Mouse (Mus musculus) neural tube, embryonic 14.5 days (tissue): ENCODE measurements around the gene Slc43a1. TPM values are rescaled to one million over a fixed set of nuclear protein-coding genes. Genes with fewer than 3 reads are reported as not detected.
A peak's percentile ranks its signal among the peaks of the same experiment; 100 is the strongest.

Source experiments
- ATAC-seq: fragments of 200-750 bp; cut with Nextera tagmentation; 2 replicates; pipeline ENCODE4 v1.8.0; 2017; ENCODE audit warnings: low read depth, mild to moderate bottlenecking, moderate TSS enrichment, moderate library complexity
- H3K27ac ChIP-seq: fragments of 300-500 bp; sonication (generic); 2 replicates; pipeline ENCODE4 v1.5.1; 2014; ENCODE audit warnings: low read depth, mild to moderate bottlenecking, control low read depth, low read length, moderate library complexity, mixed read lengths
- H3K27me3 ChIP-seq: fragments of 300-500 bp; sonication (generic); 2 replicates; pipeline ENCODE4 v1.6.1; 2014; ENCODE audit warnings: low read length; ENCODE audit not compliant: control insufficient read depth, insufficient read depth
- H3K36me3 ChIP-seq: fragments of 300-500 bp; sonication (generic); 2 replicates; pipeline ENCODE4 v1.6.1; 2014; ENCODE audit warnings: low read length, mixed read lengths; ENCODE audit not compliant: control insufficient read depth, insufficient read depth
- H3K4me1 ChIP-seq: fragments of 300-500 bp; sonication (generic); 2 replicates; pipeline ENCODE4 v1.6.1; 2014; ENCODE audit warnings: low read length; ENCODE audit not compliant: control insufficient read depth, insufficient read depth
- H3K4me2 ChIP-seq: fragments of 300-500 bp; sonication (generic); 2 replicates; pipeline ENCODE4 v1.6.1; 2014; ENCODE audit warnings: mild to moderate bottlenecking, low read depth, low read length, control low read depth
- H3K4me3 ChIP-seq: fragments of 300-500 bp; sonication (generic); 2 replicates; pipeline ENCODE4 v1.5.1; 2014; ENCODE audit warnings: low read depth, low read length, control low read depth, mixed read lengths
- H3K9ac ChIP-seq: fragments of 300-500 bp; sonication (generic); replicated peaks from 2 replicates; pipeline ENCODE4 v1.6.1; 2014; ENCODE audit warnings: low read depth, mild to moderate bottlenecking, control low read depth, low read length, mixed read lengths
- H3K9me3 ChIP-seq: fragments of 300-500 bp; sonication (generic); 2 replicates; pipeline ENCODE4 v1.6.1; 2016; ENCODE audit warnings: low read length; ENCODE audit not compliant: control insufficient read depth
- WGBS: fragments of 180-500 bp; shearing (Covaris S2); extraction: QIAGEN DNeasy Blood & Tissue Kit; methylation state at CpG from one replicate; pipeline ENCODE4 v1.1.7; 2014; 5-methylcytosine and 5-hydroxymethylcytosine counted together
- polyA plus RNA-seq: library from polyadenylated mRNA; unstranded; fragments of >200 nt; fragmentation: Nextera tagmentation; extraction: Ambion mirVana; gene quantifications from 2 replicates; pipeline ENCODE4 v1.2.1, GENCODE M21; 2014

The Slc43a1 gene
- polyA plus RNA-seq = 0.63 and 1.8 TPM in 2 replicates

DNA sequence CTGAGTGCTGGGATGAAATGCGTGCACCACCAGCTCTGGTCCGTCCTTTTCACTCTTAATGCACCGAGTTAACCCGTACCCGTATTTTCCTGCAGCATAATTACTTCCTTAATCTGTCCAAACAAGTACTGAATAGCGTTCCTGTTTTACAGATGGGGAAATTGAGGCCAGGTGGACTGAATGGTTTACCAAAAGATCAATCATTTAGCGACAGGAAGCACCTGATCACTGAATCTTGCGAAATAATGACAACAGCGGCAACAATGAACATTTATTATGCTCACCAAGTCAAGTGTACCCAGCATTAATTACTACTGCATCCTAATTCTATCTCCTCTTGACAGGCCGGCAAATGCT is at the start of gene Slc43a1:
TSS of gene Slc43a1 (plus strand) at position 258 of the 357 bp plus-strand sequence.
- H3K4me3 ChIP-seq = peak within 1 kb of the TSS; percentile 48
- ATAC-seq = no peak
- H3K36me3 ChIP-seq = no peaks in the 10 kb centered on the region
- H3K4me1 ChIP-seq = peaks cover 15% of the 10 kb centered on the region
- H3K27ac ChIP-seq = no peak within 1 kb of the TSS
- peak within 1 kb of the TSS; percentile 25; the same call in 1 of the 2 replicates for H3K9ac ChIP-seq
- H3K27me3 ChIP-seq = peaks cover 27% of the 10 kb centered on the region; the same call in 1 of the 2 replicates
- no peaks in the 10 kb centered on the region for H3K9me3 ChIP-seq
- peak within 1 kb of the TSS; percentile 96 for H3K4me2 ChIP-seq
- WGBS = 17% methylated on average over 10 of the region's 10 CpGs

DNA sequence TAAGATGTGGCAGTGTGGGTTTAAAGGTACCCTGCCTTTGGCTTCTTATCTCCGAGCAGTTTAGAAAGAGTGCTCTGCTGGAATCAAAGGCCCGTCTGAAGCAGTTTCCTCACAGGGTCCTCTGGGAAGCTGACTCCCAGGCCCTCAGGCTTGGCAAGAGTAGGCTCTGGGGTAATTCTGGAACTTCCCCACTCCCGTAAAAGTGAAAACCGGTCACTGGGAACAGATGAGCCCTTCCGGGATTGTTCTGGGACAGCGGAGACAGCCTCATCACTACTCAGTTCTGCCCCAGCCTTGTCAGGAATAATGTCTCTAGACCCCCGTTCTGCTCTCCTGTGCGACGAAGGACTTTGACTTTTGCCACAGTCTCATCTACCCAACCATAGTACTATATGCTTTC is 48.2 kb upstream of the Slc43a1 start:
- no peak overlapping the region for H3K9ac ChIP-seq
- no peak overlapping the region for H3K4me3 ChIP-seq
- no peak for ATAC-seq
- no peaks in the 10 kb centered on the region for H3K9me3 ChIP-seq
- no peaks in the 10 kb centered on the region for H3K4me1 ChIP-seq
- no peak overlapping the region for H3K4me2 ChIP-seq
- no peaks in the 10 kb centered on the region for H3K27me3 ChIP-seq
- H3K36me3 ChIP-seq = no peaks in the 10 kb centered on the region
- H3K27ac ChIP-seq = no peak overlapping the region
- 51% methylated on average over 9 of the region's 9 CpGs for WGBS

DNA sequence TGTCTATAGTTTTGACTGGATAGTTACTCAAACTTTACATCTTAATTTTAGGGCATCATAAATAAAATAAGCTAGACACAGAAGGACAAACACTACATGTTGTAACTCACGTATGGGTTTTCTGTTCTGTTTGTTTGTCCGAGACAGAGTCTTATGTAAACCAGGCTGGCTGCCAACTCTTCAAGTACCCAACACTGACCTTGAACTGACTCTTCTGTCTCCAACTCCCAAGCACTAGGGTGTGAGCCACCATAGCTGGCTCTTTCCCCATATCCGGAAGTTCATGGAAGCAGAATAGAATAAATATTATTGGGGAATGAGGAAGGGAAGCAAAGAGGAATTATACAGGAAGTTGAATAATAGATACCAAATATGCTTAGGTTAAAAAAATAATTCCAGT is 46.1 kb upstream of the Slc43a1 start:
- no peaks in the 10 kb centered on the region for H3K4me1 ChIP-seq
- H3K4me3 ChIP-seq = no peak overlapping the region
- H3K27me3 ChIP-seq = no peaks in the 10 kb centered on the region
- no peaks in the 10 kb centered on the region for H3K9me3 ChIP-seq
- H3K9ac ChIP-seq = no peak overlapping the region
- H3K36me3 ChIP-seq = no peaks in the 10 kb centered on the region
- WGBS = 87% methylated on average over 3 of the region's 3 CpGs
- no peak overlapping the region for H3K4me2 ChIP-seq
- no peak for ATAC-seq
- H3K27ac ChIP-seq = no peak overlapping the region

DNA sequence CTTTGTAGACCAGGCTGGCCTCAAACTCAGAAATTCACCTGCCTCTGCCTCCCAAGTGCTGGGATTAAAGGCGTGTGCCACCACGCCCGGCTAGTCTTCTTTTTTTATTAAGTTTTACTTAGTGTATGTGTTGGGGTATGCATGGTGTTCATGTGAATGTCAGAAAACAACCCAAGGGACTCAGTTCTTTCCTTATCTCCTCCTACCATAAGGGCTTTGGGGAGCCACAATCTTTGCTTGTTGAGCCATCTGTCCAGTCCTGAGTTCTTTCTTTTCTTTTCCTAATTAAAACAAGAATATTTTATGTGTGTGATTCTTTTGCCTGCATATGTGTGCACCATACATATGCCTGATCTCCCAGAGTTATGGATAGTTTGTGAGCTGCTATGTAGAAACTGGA is 45.5 kb upstream of the Slc43a1 start:
- H3K27me3 ChIP-seq = no peaks in the 10 kb centered on the region

DNA sequence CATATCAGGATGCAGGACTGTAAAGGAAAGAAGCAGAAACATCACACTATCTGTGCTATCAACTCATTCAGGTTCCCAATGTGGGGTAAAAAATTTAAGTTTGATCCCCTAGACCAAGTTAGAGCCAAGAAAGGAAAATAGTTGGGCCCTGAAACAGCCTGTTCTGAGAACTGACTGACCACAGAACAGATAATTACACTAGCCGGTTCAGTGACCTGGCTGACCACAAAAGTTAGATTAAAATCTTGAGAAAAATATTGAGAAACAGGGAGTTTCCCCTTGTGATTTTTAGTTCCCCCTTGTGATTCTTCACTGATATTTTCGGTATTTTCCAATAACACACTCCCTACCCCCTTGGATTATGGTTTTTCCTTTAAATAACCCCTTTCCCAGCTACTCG is 44.8 kb upstream of the Slc43a1 start:
- no peak overlapping the region for H3K4me2 ChIP-seq
- WGBS = 87% methylated on average over 3 of the region's 3 CpGs

More for the DNA sequence above, 45.5 kb upstream of the Slc43a1 start:
- no peak overlapping the region for H3K4me2 ChIP-seq
- 91% methylated on average over 3 of the region's 3 CpGs for WGBS
- no peaks in the 10 kb centered on the region for H3K4me1 ChIP-seq
- no peaks in the 10 kb centered on the region for H3K36me3 ChIP-seq
- H3K27ac ChIP-seq = no peak overlapping the region
- no peak for ATAC-seq
- no peaks in the 10 kb centered on the region for H3K9me3 ChIP-seq
- H3K9ac ChIP-seq = no peak overlapping the region
- H3K4me3 ChIP-seq = no peak overlapping the region

DNA sequence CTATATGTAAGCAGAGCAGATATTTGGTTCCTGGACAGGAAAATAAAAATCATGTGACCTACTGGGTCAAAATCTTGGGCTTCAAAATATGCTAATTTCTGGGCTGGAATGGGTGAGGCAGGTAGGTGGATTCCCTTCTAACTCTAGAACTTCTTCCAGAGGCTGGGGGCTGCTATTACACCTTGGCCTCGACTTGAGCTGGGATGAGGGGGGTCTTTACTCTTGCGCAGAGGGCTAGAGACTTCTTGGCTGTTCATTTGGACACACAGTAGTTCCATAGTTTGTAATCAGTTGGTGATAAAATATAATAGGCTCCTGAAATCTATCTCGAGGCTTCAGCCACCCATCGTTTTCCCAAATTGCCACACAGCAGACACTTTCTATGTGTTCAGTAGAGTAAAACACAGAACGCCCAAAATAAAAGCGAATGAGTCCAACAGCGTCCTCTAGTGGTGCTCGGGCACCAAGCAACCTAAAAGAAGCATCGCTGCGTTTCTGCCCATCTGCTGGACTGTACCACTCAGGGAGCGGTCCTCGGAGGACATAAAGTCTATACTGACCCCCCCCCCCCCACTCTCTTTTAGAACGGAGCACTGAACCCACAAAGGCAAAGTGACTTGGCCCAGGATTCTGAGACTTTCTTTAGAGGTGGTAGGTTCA is 40.7 kb upstream of the Slc43a1 start:
- WGBS = 10% methylated on average over 13 of the region's 13 CpGs
- Histone ChIP-seq H3K9ac (peak overlapping the region; percentile 58), H3K4me3 (peak overlapping the region; percentile 52), H3K27me3 (no peaks in the 10 kb centered on the region), H3K36me3 (no peaks in the 10 kb centered on the region), H3K4me1 (no peaks in the 10 kb centered on the region), H3K9me3 (no peaks in the 10 kb centered on the region), H3K27ac (no peak overlapping the region), H3K4me2 (peak overlapping the region; percentile 92)
- ATAC-seq = peak; percentile 66

More for the DNA sequence above, 44.8 kb upstream of the Slc43a1 start:
- Histone ChIP-seq H3K9ac (no peak overlapping the region), H3K27me3 (no peaks in the 10 kb centered on the region), H3K27ac (no peak overlapping the region), H3K36me3 (no peaks in the 10 kb centered on the region), H3K9me3 (no peaks in the 10 kb centered on the region), H3K4me3 (no peak overlapping the region), H3K4me1 (no peaks in the 10 kb centered on the region)
- ATAC-seq = no peak

DNA sequence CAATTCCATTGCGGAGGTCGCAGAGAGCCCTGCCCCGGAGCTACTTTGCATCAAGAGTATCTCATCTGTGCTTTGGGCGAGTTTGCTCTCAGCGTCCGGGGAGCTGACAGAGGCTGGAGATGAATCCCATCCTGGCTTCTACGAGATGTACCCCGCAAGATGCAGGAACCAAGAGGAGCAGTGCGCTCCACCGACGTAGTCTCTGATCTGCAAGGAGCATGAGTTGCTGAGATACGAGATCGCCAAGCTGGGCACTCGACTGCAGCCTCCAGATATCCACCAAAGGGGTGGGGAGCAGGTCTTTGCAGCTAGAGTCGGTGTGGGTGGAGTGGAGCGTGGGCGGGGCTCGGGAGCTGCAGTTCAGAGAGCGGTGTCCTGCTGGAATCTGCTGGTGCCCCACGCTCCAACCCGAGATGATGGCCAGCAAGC is 40.1 kb upstream of the Slc43a1 start, which contains the start of gene Ube2l6:
TSS of gene Ube2l6 (plus strand) at position 336 of the 429 bp plus-strand sequence.
- WGBS = 0% methylated on average over 21 of the region's 21 CpGs
- peak within 1 kb of the TSS; percentile 58 for H3K9ac ChIP-seq
- peak; percentile 82 for ATAC-seq

DNA sequence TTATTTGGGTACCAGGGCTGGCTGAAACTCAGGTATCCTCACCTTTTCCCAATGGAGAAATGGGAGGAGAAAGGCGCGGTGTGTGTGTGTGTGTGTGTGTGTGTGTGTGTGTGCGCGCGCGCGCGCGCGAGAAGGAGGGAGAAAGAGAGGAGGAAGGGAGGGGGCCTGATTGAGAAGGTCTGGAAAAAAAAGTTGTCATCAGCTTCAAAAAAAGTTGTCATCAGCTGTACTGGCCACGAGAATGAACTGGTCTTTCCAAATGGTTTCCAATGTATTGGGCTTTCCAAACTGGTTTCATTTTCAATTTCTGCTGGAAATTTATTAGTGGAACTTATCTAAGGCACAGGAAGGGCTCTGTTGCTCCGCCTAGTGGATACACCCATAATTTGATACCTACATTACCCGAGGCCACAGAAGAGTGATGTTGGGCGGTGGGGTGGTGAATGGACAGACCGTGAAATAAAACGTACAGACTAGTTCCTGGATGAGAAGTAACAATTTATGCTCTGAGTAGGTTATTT is 39.5 kb upstream of the Slc43a1 start:
- Histone ChIP-seq H3K27me3 (no peaks in the 10 kb centered on the region), H3K9ac (no peak overlapping the region), H3K4me1 (no peaks in the 10 kb centered on the region), H3K36me3 (no peaks in the 10 kb centered on the region), H3K4me2 (peak overlapping the region; percentile 92), H3K9me3 (no peaks in the 10 kb centered on the region), H3K4me3 (peak overlapping the region; percentile 52), H3K27ac (no peak overlapping the region)
- ATAC-seq = peak; percentile 75
- WGBS = under 1% methylated on average over 16 of the region's 16 CpGs

More for the DNA sequence above, 40.1 kb upstream of the Slc43a1 start, which contains the start of gene Ube2l6:
- H3K27me3 ChIP-seq = no peaks in the 10 kb centered on the region
- no peaks in the 10 kb centered on the region for H3K36me3 ChIP-seq
- peak within 1 kb of the TSS; percentile 92 for H3K4me2 ChIP-seq
- H3K4me3 ChIP-seq = peak within 1 kb of the TSS; percentile 52
- no peaks in the 10 kb centered on the region for H3K9me3 ChIP-seq
- no peaks in the 10 kb centered on the region for H3K4me1 ChIP-seq
- H3K27ac ChIP-seq = no peak within 1 kb of the TSS

DNA sequence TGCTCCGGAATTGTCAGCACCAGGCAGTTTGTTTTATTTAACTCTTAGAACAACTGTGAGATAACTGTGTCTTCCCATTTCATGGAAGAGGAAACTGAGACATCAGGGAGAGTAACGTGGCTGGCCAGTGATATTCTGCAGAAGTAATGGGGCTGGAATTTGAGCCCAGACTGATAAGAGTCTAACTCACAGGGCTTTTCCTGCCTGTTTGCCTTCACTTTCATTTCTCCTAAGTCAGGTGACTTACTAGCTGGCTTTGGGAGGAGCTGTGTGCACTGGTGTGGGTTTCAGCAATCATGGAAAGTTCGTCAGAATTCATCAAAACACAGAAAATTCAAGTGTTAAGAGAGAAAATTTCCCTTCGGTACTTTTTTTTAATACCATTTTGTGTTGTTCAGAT is 38.3 kb upstream of the Slc43a1 start:
- Histone ChIP-seq H3K9ac (no peak overlapping the region), H3K4me2 (no peak overlapping the region), H3K27me3 (no peaks in the 10 kb centered on the region), H3K27ac (no peak overlapping the region), H3K9me3 (no peaks in the 10 kb centered on the region), H3K4me3 (no peak overlapping the region), H3K36me3 (no peaks in the 10 kb centered on the region), H3K4me1 (no peaks in the 10 kb centered on the region)
- no peak for ATAC-seq
- 87% methylated on average over 4 of the region's 4 CpGs for WGBS
